Mouse (Mus musculus) kidney, adult 2 months (tissue): Measurements from ENCODE around the gene Smyd3.

ENCODE experiments used
- CTCF ChIP-seq: fragments of 200-500 bp; conservative IDR thresholded peaks from 2 replicates; pipeline ENCODE4 v1.5.1; 2011; ENCODE audit warnings: low read depth, mild to moderate bottlenecking, control low read depth, low read length, moderate library complexity, mixed read lengths; ENCODE audit not compliant: insufficient read depth, insufficient read length
- POLR2A ChIP-seq: fragments of 200-500 bp; IDR thresholded peaks from one replicate; pipeline ENCODE4 v1.6.1; 2011; ENCODE audit warnings: low read depth, low read length, control low read depth

DNA sequence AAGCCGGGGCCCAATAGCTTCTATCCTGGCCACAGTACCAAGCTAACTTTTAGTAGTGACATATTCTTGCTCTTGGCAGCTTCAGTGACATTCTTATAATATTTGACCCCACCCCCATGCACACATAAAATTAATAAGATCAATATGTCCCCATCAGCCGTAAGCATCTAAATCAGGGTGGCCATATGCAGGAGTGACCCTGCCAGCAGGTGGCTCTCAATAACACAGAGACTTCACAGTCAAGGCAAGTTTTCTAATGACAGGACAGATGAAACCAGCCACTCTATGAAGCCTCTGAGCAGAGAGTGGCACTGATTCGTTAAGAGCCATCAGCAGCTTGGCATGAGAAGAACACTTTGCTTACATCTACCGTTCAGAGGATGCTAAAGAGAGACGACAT lies 204.2 kb downstream of the Smyd3 start:
- TF ChIP-seq POLR2A (no peak), CTCF (no peak; the same call in 1 of the 2 replicates)
